Mouse (Mus musculus) adrenal gland, postnatal 4 days (tissue): Measurements from ENCODE around the gene Gm4214. TPM values are rescaled to one million over a fixed set of nuclear protein-coding genes. Genes with fewer than 3 reads are reported as not detected.
"Not testable (repeated sequence)": the region's sequence is repeated elsewhere in the genome, so short reads cannot be mapped to it uniquely, and the experiment has no call there.

Experiments used
- DNase-seq, 2 experiments: peaks; one replicate each; pipeline ENCODE4 v3.0.0; 2021 to 2022; ENCODE audit warnings: low spot score in 2 of 2, mixed read lengths in 2 of 2
- long read RNA-seq, 2 experiments: library from polyadenylated mRNA; stranded (forward); transcript quantifications; one replicate each; pipeline ENCODE4 v2.0.0; 2021
- total RNA-seq, 2 experiments: library from RNA; stranded (reverse); gene quantifications; 2 replicates each; pipeline ENCODE4 v1.2.3; 2021

The Gm4214 gene
- not detected for total RNA-seq
- long read RNA-seq, experiment 1 = 0 reads
- long read RNA-seq, experiment 2 = 0 reads

GRCm38 (mm10) chr7:22984573-22984972, at the start of gene Gm4214:
TSS of gene Gm4214 (minus strand) at chr7:22984673.
- DNase-seq = not testable (repeated sequence)

DNA sequence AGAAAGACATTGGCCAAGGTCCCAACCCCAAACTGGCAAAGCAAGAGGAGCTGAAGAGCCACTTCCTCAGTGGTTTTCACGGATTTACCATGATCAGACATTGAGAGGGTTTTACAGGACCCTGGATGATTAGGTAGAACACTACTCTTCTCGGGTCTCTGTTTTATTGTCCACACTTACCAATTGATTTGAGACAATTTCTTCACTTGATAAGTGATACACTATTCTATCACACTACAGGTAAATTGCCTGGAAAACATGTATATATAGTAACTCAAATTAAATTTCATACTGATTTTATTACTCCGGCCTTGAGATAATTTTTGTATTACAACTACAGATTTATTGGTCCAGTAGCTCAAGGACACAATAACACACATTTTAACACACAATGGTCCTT, 35.4 kb upstream of the Gm4214 start, which contains the start of gene Gm4216:
Gm4216 (minus strand) TSS at position 101 of the 400 bp plus-strand sequence.
- DNase-seq = not testable (repeated sequence)

Other genes starting within 250 kb of the Gm4214 start
- gene Vmn1r157, start 223.0 kb downstream of the Gm4214 start, total RNA-seq = not detected
- gene Vmn1r158, start 193.9 kb downstream of the Gm4214 start, total RNA-seq = not detected
- not detected for gene Vmn1r159, start 141.1 kb downstream of the Gm4214 start, total RNA-seq
- gene Vmn1r160, start 113.4 kb downstream of the Gm4214 start, total RNA-seq = not detected
- not detected for gene Gm4216, start 35.2 kb upstream of the Gm4214 start, total RNA-seq
- not detected for gene Vmn1r163, start 70.9 kb upstream of the Gm4214 start, total RNA-seq
- not detected for gene Gm8720, start 82.8 kb upstream of the Gm4214 start, total RNA-seq
- not detected for gene Gm10662, start 159.8 kb upstream of the Gm4214 start, total RNA-seq
- not detected for gene Vmn1r165, start 232.7 kb upstream of the Gm4214 start, total RNA-seq